Mouse (Mus musculus): ENCODE data around the gene Pax3. TPM values are rescaled to one million over a fixed set of nuclear protein-coding genes. Genes with fewer than 3 reads are reported as not detected.

The Pax3 gene
- polyA plus RNA-seq, 1 experiment from 2014 or later: 0.19 TPM

- Histone ChIP-seq H3K4me3 (ENCODE audit: low read depth, low read length) (no peak overlapping the region), H3K27ac (ENCODE audit: low read depth, low read length) (no peak overlapping the region), H3K4me1 (ENCODE audit: control insufficient read depth, insufficient read depth, low read length) (0 out of 2 replicates have a peak, but pooled peaks cover 4% of the 10 kb centered on the region), H3K4me2 (no peak overlapping the region), H3K9ac (ENCODE audit: low read depth, low read length) (no peak overlapping the region), H3K27me3 (ENCODE audit: control insufficient read depth, insufficient read depth, low read length) (peaks cover 94% of the 10 kb centered on the region), H3K9me3 (replicated peaks; ENCODE audit: control insufficient read depth, low read length) (no peaks in the 10 kb centered on the region), H3K36me3 (ENCODE audit: control insufficient read depth, insufficient read depth, low read length) (no peaks in the 10 kb centered on the region)
- ATAC-seq (replicated peaks; ENCODE audit: insufficient number of reproducible peaks, low FRiP score, low TSS enrichment): no peak
- 2% methylated on average over 28 of the region's 28 CpGs for WGBS (ENCODE audit: insufficient replicate concordance)
Measured at GRCm38 (mm10) chr1:78201251-78202010, 4.5 kb upstream of the Pax3 start.

DNA sequence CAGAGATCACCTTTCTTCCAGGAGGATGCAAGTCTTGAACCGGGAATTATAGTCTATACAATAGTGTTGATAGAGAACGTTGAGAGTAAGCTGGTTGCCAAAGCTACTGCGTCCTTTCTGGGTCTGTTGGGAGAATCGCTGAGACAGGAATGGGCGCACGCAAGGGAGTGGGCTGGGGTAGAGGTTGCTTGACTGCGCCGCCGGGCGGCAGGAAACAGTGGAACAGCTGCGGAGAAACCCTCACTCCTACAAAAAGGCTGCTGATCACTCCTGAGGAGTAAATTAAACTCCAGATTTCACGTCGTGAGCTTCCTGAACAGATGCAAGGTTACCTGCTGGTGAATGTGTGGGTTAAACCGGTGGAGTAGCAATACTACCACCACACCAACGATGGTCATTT, 3.3 kb upstream of the Pax3 start:
- Histone ChIP-seq H3K27ac (ENCODE audit: low read depth, low read length) (no peak overlapping the region), H3K4me3 (ENCODE audit: low read depth, low read length) (no peak overlapping the region), H3K9me3 (replicated peaks; ENCODE audit: control insufficient read depth, low read length) (no peaks in the 10 kb centered on the region), H3K36me3 (ENCODE audit: control insufficient read depth, insufficient read depth, low read length) (no peaks in the 10 kb centered on the region), H3K9ac (ENCODE audit: low read depth, low read length) (no peak overlapping the region), H3K27me3 (ENCODE audit: control insufficient read depth, insufficient read depth, low read length) (peaks cover 94% of the 10 kb centered on the region), H3K4me2 (no peak overlapping the region), H3K4me1 (ENCODE audit: control insufficient read depth, insufficient read depth, low read length) (0 out of 2 replicates have a peak, but pooled peaks cover 4% of the 10 kb centered on the region)
- ATAC-seq (replicated peaks; ENCODE audit: insufficient number of reproducible peaks, low FRiP score, low TSS enrichment): no peak
- under 1% methylated on average over 15 of the region's 15 CpGs for WGBS (ENCODE audit: insufficient replicate concordance)

- 0 out of 2 replicates have a peak, but pooled peaks cover 4% of the 10 kb centered on the region for H3K4me1 ChIP-seq (ENCODE audit: control insufficient read depth, insufficient read depth, low read length)
- H3K4me2 ChIP-seq: no peak overlapping the region
- H3K27ac ChIP-seq (ENCODE audit: low read depth, low read length): no peak overlapping the region
- no peak overlapping the region for H3K9ac ChIP-seq (ENCODE audit: low read depth, low read length)
- WGBS (ENCODE audit: insufficient replicate concordance): 1% methylated on average over 9 of the region's 9 CpGs
- ATAC-seq (replicated peaks; ENCODE audit: insufficient number of reproducible peaks, low FRiP score, low TSS enrichment): no peak
- peaks cover 95% of the 10 kb centered on the region for H3K27me3 ChIP-seq (ENCODE audit: control insufficient read depth, insufficient read depth, low read length)
- H3K4me3 ChIP-seq (ENCODE audit: low read depth, low read length): no peak overlapping the region
- no peaks in the 10 kb centered on the region for H3K9me3 ChIP-seq (replicated peaks; ENCODE audit: control insufficient read depth, low read length)
- no peaks in the 10 kb centered on the region for H3K36me3 ChIP-seq (ENCODE audit: control insufficient read depth, insufficient read depth, low read length)
Measured at GRCm38 (mm10) chr1:78199221-78199620, 2.3 kb upstream of the Pax3 start.

- H3K36me3 ChIP-seq (ENCODE audit: control insufficient read depth, insufficient read depth, low read length): no peaks in the 10 kb centered on the region
- H3K27me3 ChIP-seq (ENCODE audit: control insufficient read depth, insufficient read depth, low read length): peaks cover 94% of the 10 kb centered on the region
- no peak for ATAC-seq (replicated peaks; ENCODE audit: insufficient number of reproducible peaks, low FRiP score, low TSS enrichment)
- no peak overlapping the region for H3K4me2 ChIP-seq
- H3K27ac ChIP-seq (ENCODE audit: low read depth, low read length): no peak overlapping the region
- no peaks in the 10 kb centered on the region for H3K9me3 ChIP-seq (replicated peaks; ENCODE audit: control insufficient read depth, low read length)
- H3K9ac ChIP-seq (ENCODE audit: low read depth, low read length): no peak overlapping the region
- WGBS (ENCODE audit: insufficient replicate concordance): 3% methylated on average over 9 of the region's 9 CpGs
- no peak overlapping the region for H3K4me3 ChIP-seq (ENCODE audit: low read depth, low read length)
- H3K4me1 ChIP-seq (ENCODE audit: control insufficient read depth, insufficient read depth, low read length): 0 out of 2 replicates have a peak, but pooled peaks cover 3% of the 10 kb centered on the region
Measured at GRCm38 (mm10) chr1:78198319-78198940, 1.5 kb upstream of the Pax3 start.

DNA sequence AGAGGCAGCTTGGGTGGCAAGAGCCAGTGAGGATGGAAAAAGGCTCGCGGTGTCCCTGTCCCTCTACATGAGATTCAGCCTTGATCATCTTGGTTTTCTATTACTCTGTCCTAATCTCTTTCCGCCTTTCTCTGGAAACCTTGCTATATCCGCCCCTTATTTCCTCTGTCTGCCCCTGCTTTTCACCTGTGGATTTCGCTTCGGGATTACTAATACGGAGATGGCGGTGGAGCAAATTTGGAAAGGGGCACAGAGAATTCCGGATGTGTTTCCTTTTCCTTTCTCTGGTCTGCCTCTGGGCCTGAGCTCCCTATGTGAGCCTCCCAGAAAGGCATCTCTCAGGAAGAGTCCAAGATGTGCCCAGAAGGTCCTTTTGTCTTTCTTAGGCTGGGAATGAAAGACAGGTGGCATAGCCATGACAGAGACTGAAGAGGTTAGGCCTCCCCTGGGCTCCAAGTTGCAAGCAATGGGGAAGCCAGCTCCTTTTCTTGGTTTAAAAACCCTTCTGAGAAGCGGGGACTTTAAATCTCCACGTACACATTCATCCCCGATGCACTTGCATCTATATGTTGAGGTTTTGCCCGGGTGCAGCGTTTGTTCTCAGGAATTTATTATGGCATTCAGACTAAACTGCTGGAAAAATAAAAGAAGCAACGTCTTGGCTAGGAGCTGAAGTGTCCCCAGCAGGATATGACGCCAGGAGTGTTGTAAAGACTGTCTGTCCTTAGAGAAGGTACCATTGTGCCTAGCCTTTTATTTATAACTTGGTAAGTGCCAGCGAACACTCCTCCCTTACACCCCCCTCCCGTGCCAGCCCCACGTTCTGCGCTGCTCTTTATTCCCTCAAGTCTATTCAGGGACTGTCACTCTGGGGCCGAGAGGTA, 659 bp upstream of the Pax3 start:
- H3K27me3 ChIP-seq (ENCODE audit: control insufficient read depth, insufficient read depth, low read length): peaks cover 94% of the 10 kb centered on the region
- no peaks in the 10 kb centered on the region for H3K36me3 ChIP-seq (ENCODE audit: control insufficient read depth, insufficient read depth, low read length)
- peak overlapping the region; percentile 57 for H3K4me2 ChIP-seq
- H3K9me3 ChIP-seq (replicated peaks; ENCODE audit: control insufficient read depth, low read length): no peaks in the 10 kb centered on the region
- H3K27ac ChIP-seq (ENCODE audit: low read depth, low read length): no peak overlapping the region
- 1% methylated on average over 21 of the region's 21 CpGs for WGBS (ENCODE audit: insufficient replicate concordance)
- ATAC-seq (replicated peaks; ENCODE audit: insufficient number of reproducible peaks, low FRiP score, low TSS enrichment): no peak
- peak overlapping the region; percentile 35; the same call in 1 of the 2 replicates for H3K4me3 ChIP-seq (ENCODE audit: low read depth, low read length)
- H3K9ac ChIP-seq (ENCODE audit: low read depth, low read length): no peak overlapping the region
- no peaks in the 10 kb centered on the region for H3K4me1 ChIP-seq (ENCODE audit: control insufficient read depth, insufficient read depth, low read length)

- H3K9ac ChIP-seq (ENCODE audit: low read depth, low read length): no peak overlapping the region
- no peaks in the 10 kb centered on the region for H3K9me3 ChIP-seq (replicated peaks; ENCODE audit: control insufficient read depth, low read length)
- WGBS (ENCODE audit: insufficient replicate concordance): 1% methylated on average over 42 of the region's 42 CpGs
- 0 out of 2 replicates have a peak, but pooled peaks have one; percentile 4 for ATAC-seq (replicated peaks; ENCODE audit: insufficient number of reproducible peaks, low FRiP score, low TSS enrichment)
- peak overlapping the region; percentile 57 for H3K4me2 ChIP-seq
- no peaks in the 10 kb centered on the region for H3K36me3 ChIP-seq (ENCODE audit: control insufficient read depth, insufficient read depth, low read length)
- H3K4me1 ChIP-seq (ENCODE audit: control insufficient read depth, insufficient read depth, low read length): no peaks in the 10 kb centered on the region
- H3K27ac ChIP-seq (ENCODE audit: low read depth, low read length): no peak overlapping the region
- peak overlapping the region; percentile 35 for H3K4me3 ChIP-seq (ENCODE audit: low read depth, low read length)
- peaks cover 97% of the 10 kb centered on the region for H3K27me3 ChIP-seq (ENCODE audit: control insufficient read depth, insufficient read depth, low read length)
Measured at GRCm38 (mm10) chr1:78195771-78196712, 892 bp downstream of the Pax3 start.

GRCm38 (mm10) chr1:78195145-78195544, 1.8 kb downstream of the Pax3 start:
- peaks cover 99% of the 10 kb centered on the region for H3K27me3 ChIP-seq (ENCODE audit: control insufficient read depth, insufficient read depth, low read length)
- 2% methylated on average over 21 of the region's 21 CpGs for WGBS (ENCODE audit: insufficient replicate concordance)
- no peaks in the 10 kb centered on the region for H3K9me3 ChIP-seq (replicated peaks; ENCODE audit: control insufficient read depth, low read length)
- H3K9ac ChIP-seq (ENCODE audit: low read depth, low read length): no peak overlapping the region
- H3K4me3 ChIP-seq (ENCODE audit: low read depth, low read length): no peak overlapping the region
- no peak overlapping the region for H3K27ac ChIP-seq (ENCODE audit: low read depth, low read length)
- no peak for ATAC-seq (replicated peaks; ENCODE audit: insufficient number of reproducible peaks, low FRiP score, low TSS enrichment)
- H3K4me2 ChIP-seq: no peak overlapping the region
- H3K36me3 ChIP-seq (ENCODE audit: control insufficient read depth, insufficient read depth, low read length): no peaks in the 10 kb centered on the region
- no peaks in the 10 kb centered on the region for H3K4me1 ChIP-seq (ENCODE audit: control insufficient read depth, insufficient read depth, low read length)
